ENCODE assay signal across 19 mouse cellular contexts in genomic region chr2:159501039-159501438, GRCm38 (mm10).
DNase-seq lines count a peak whose midpoint lies in the region; ATAC-seq and TF ChIP-seq lines count a peak whose summit lies in the region.
"Had no signal": no experiment of that assay in that cellular context is flagged by ENCODE, and none has a peak within 500 bp of the region (broad histone marks: within the 10 kb centered on the region; RNA-seq: fewer than 3 reads in every experiment).

No protein-coding gene starts in this region.

- no peak overlapping the region for H3K4me3 ChIP-seq in kidney, postnatal 0 days (replicated peaks; ENCODE audit: low read depth, low read length)
- no peak overlapping the region for H3K4me3 ChIP-seq in embryonic facial prominence, embryonic 15.5 days (replicated peaks)
- H3K4me3 ChIP-seq: embryonic facial prominence, embryonic 12.5 days; gastrocnemius, adult 2 months; heart, embryonic 12.5 days; hindbrain, embryonic 13.5 days; intestine, embryonic 15.5 days had no signal

- peak; percentile 71; the same call in 1 of the 2 replicates for ATAC-seq in kidney, postnatal 0 days (replicated peaks; ENCODE audit: low FRiP score, low read depth)
- peak; percentile 65; the same call in 1 of the 2 replicates for ATAC-seq in embryonic facial prominence, embryonic 15.5 days (ENCODE audit: insufficient number of reproducible peaks, low FRiP score, low TSS enrichment, low read depth)
- ATAC-seq: forebrain, embryonic 16.5 days; intestine, embryonic 15.5 days; midbrain, embryonic 16.5 days had no signal

- no peaks in the 10 kb centered on the region for H3K36me3 ChIP-seq in kidney, postnatal 0 days (ENCODE audit: insufficient read depth, low read length)
- no peaks in the 10 kb centered on the region for H3K36me3 ChIP-seq in embryonic facial prominence, embryonic 15.5 days
- H3K36me3 ChIP-seq: embryonic facial prominence, embryonic 12.5 days; heart, embryonic 12.5 days; hindbrain, embryonic 13.5 days; intestine, embryonic 15.5 days had no signal

- H3K4me2 ChIP-seq in kidney, postnatal 0 days (ENCODE audit: low read length), result no peak overlapping the region
- H3K4me2 ChIP-seq in embryonic facial prominence, embryonic 15.5 days (replicated peaks), result no peak overlapping the region
- H3K4me2 ChIP-seq: embryonic facial prominence, embryonic 12.5 days; heart, embryonic 12.5 days; hindbrain, embryonic 13.5 days; intestine, embryonic 15.5 days; liver, embryonic 11.5 days had no signal

- H3K27ac ChIP-seq in kidney, postnatal 0 days, result no peak overlapping the region
- no peak overlapping the region for H3K27ac ChIP-seq in embryonic facial prominence, embryonic 15.5 days (replicated peaks)
- H3K27ac ChIP-seq: embryonic facial prominence, embryonic 12.5 days; gastrocnemius, adult 2 months; hindbrain, embryonic 13.5 days; intestine, embryonic 15.5 days had no signal

- WGBS in kidney, postnatal 0 days, result 13% methylated on average over 3 of the region's 3 CpGs
- WGBS in embryonic facial prominence, embryonic 15.5 days, result 33% methylated on average over 3 of the region's 3 CpGs

- no peaks in the 10 kb centered on the region for H3K27me3 ChIP-seq in kidney, postnatal 0 days (ENCODE audit: insufficient read depth, low read length)
- no peaks in the 10 kb centered on the region for H3K27me3 ChIP-seq in embryonic facial prominence, embryonic 15.5 days
- H3K27me3 ChIP-seq: embryonic facial prominence, embryonic 12.5 days; heart, embryonic 12.5 days; hindbrain, embryonic 13.5 days; intestine, embryonic 15.5 days had no signal

- no peak for TF ChIP-seq CTCF in kidney, postnatal 0 days (IDR thresholded peaks at IDR 0.05; ENCODE audit: low read depth)

- H3K9me3 ChIP-seq in kidney, postnatal 0 days (replicated peaks; ENCODE audit: low read length), result no peaks in the 10 kb centered on the region
- H3K9me3 ChIP-seq in embryonic facial prominence, embryonic 15.5 days (replicated peaks), result no peaks in the 10 kb centered on the region
- H3K9me3 ChIP-seq: embryonic facial prominence, embryonic 12.5 days; hindbrain, embryonic 13.5 days; intestine, embryonic 15.5 days had no signal

- H3K9ac ChIP-seq in kidney, postnatal 0 days (ENCODE audit: low read depth, low read length), result no peak overlapping the region
- H3K9ac ChIP-seq in embryonic facial prominence, embryonic 15.5 days, result no peak overlapping the region
- H3K9ac ChIP-seq: embryonic facial prominence, embryonic 12.5 days; heart, embryonic 12.5 days; hindbrain, embryonic 13.5 days; intestine, embryonic 15.5 days had no signal

- DNase-seq in kidney, postnatal 0 days (ENCODE audit: low spot score), result peak; percentile 80
- DNase-seq in kidney, postnatal 36 days, result no peak
- peak; percentile 30 for DNase-seq in embryo, embryonic 11.5 days (ENCODE audit: low read depth, low spot score)
- peak; percentile 76 for DNase-seq in mesoderm, embryonic 11.5 days (ENCODE audit: low read depth, low spot score)
- no peak for DNase-seq in cerebellum, adult 9-10 months
- DNase-seq in left cerebral cortex, adult 9 months (ENCODE audit: low spot score in 2 of 2), result no peak
- DNase-seq: adrenal gland, adult 2 months; cerebellum, adult 9-11 months; gastrocnemius, adult 2 months; heart, postnatal 14 days; lung, adult 18-20 months had no signal

- H3K4me1 ChIP-seq in kidney, postnatal 0 days (replicated peaks; ENCODE audit: insufficient read depth, low read length), result no peaks in the 10 kb centered on the region
- peaks cover 4% of the 10 kb centered on the region; the same call in 1 of the 2 replicates for H3K4me1 ChIP-seq in embryonic facial prominence, embryonic 15.5 days
- H3K4me1 ChIP-seq: embryonic facial prominence, embryonic 12.5 days; heart, embryonic 12.5 days; hindbrain, embryonic 13.5 days; intestine, embryonic 15.5 days had no signal

Comparison
In these comparisons a context has a peak if more than half of its experiments do, and no peak if none do; other contexts are left out.
1. DNase-seq: peak in kidney, postnatal 0 days (single experiment), embryo, embryonic 11.5 days (single experiment) and mesoderm, embryonic 11.5 days (single experiment); none in kidney, postnatal 36 days (0 of 2), cerebellum, adult 9-10 months (single experiment) and left cerebral cortex, adult 9 months (0 of 2).